Mouse (Mus musculus): ENCODE measurements around the gene Slc6a3. TPM values are rescaled to one million over a fixed set of nuclear protein-coding genes. Genes with fewer than 3 reads are reported as not detected.

The Slc6a3 gene
- 0.20 TPM in 1 of 2 replicates, not detected in the other for polyA plus RNA-seq (2016; fragmentation: Nextera tagmentation; extraction: Ambion mirVana)

GRCm38 (mm10) chr13:73536403-73536821 lies at the start of gene Slc6a3:
Gene Slc6a3, plus strand, starts transcription at chr13:73536747.
- no peaks in the 10 kb centered on the region for H3K9me3 ChIP-seq
- no peaks in the 10 kb centered on the region for H3K36me3 ChIP-seq (replicated peaks)
- WGBS, result under 1% methylated on average over 26 of the region's 26 CpGs
- H3K27ac ChIP-seq (replicated peaks), result no peak within 1 kb of the TSS
- peak within 1 kb of the TSS; percentile 57 for H3K4me3 ChIP-seq
- H3K4me1 ChIP-seq, result peaks cover 11% of the 10 kb centered on the region
- peaks cover 55% of the 10 kb centered on the region for H3K27me3 ChIP-seq (replicated peaks; ENCODE audit: low read depth, poor library complexity, severe bottlenecking)
- DNase-seq (ENCODE audit: low spot score), result peak; percentile 66

DNA sequence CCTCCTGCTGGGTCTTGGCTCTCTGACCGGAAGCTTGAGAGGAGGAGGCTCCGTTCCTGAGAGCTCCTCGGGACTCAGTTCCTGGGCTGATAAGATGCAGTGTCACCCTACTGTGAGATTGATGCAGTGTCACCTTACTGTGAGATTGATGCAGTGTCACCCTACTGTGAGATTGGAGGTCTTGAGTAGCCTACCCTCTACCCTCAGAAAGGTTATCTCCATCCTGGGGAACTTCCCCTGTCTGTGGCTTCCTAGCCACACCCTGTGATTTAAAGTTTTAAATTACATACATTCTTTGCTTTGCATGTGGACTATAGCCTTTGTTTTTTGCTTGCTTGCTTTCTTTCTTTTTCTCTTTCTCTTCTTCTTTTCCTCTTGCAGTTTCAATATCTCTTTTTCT lies 48.4 kb upstream of the Slc6a3 start:
- H3K36me3 ChIP-seq (replicated peaks), result peaks cover 98% of the 10 kb centered on the region
- no peaks in the 10 kb centered on the region for H3K27me3 ChIP-seq (replicated peaks; ENCODE audit: low read depth, poor library complexity, severe bottlenecking)
- peaks cover 5% of the 10 kb centered on the region; the same call in 1 of the 2 replicates for H3K9me3 ChIP-seq
- DNase-seq (ENCODE audit: low spot score), result no peak
- no peak overlapping the region for H3K4me3 ChIP-seq
- WGBS, result 75% methylated on average over 3 of the region's 3 CpGs
- no peak overlapping the region for H3K27ac ChIP-seq (replicated peaks)
- 0 out of 2 replicates have a peak, but pooled peaks cover 7% of the 10 kb centered on the region for H3K4me1 ChIP-seq

GRCm38 (mm10) chr13:73488707-73489106 lies 47.8 kb upstream of the Slc6a3 start:
- Histone ChIP-seq H3K4me3 (no peak overlapping the region), H3K27ac (replicated peaks) (no peak overlapping the region), H3K36me3 (replicated peaks) (peaks cover 97% of the 10 kb centered on the region), H3K27me3 (replicated peaks; ENCODE audit: low read depth, poor library complexity, severe bottlenecking) (no peaks in the 10 kb centered on the region), H3K9me3 (peaks cover 5% of the 10 kb centered on the region; the same call in 1 of the 2 replicates), H3K4me1 (0 out of 2 replicates have a peak, but pooled peaks cover 5% of the 10 kb centered on the region)
- 91% methylated on average over 9 of the region's 9 CpGs for WGBS
- no peak for DNase-seq (ENCODE audit: low spot score)

GRCm38 (mm10) chr13:73489986-73490385 lies 46.6 kb upstream of the Slc6a3 start:
- no peaks in the 10 kb centered on the region for H3K4me1 ChIP-seq
- 90% methylated on average over 3 of the region's 3 CpGs for WGBS
- peaks cover 5% of the 10 kb centered on the region; the same call in 1 of the 2 replicates for H3K9me3 ChIP-seq
- no peaks in the 10 kb centered on the region for H3K27me3 ChIP-seq (replicated peaks; ENCODE audit: low read depth, poor library complexity, severe bottlenecking)
- H3K36me3 ChIP-seq (replicated peaks), result peaks cover 97% of the 10 kb centered on the region
- no peak overlapping the region for H3K4me3 ChIP-seq
- DNase-seq (ENCODE audit: low spot score), result no peak
- no peak overlapping the region for H3K27ac ChIP-seq (replicated peaks)

DNA sequence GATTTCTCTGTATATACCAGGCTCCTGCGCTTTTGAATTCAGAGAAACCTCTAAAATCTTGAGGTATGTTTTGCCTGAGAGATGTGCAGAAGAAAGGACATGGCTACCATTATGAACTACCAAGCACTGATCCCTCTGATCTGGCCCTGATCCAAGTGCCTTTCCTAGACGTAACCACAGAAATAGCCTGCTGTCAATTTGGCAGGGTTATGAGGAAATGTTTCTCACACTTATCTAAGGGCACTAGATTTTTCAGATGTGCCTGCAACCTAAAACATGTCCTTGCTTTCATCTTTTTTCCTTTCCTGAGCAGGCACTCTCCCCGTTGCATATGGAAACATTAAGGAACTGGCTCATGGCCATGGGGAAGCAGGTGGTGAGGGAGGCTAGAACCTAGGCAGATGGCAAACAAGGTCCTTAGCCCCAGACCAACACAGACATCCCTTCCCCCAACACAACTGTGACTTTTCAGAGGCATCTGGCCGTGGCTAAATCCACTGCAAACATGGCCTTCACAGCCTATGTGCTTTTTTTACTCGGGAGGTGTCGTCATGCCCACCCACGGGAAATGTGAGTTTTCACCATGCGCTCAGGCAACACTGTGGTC lies 45.9 kb upstream of the Slc6a3 start:
- H3K9me3 ChIP-seq, result peaks cover 5% of the 10 kb centered on the region; the same call in 1 of the 2 replicates
- no peak overlapping the region for H3K27ac ChIP-seq (replicated peaks)
- H3K4me3 ChIP-seq, result no peak overlapping the region
- DNase-seq (ENCODE audit: low spot score), result no peak
- no peaks in the 10 kb centered on the region for H3K27me3 ChIP-seq (replicated peaks; ENCODE audit: low read depth, poor library complexity, severe bottlenecking)
- 89% methylated on average over 8 of the region's 8 CpGs for WGBS
- peaks cover 97% of the 10 kb centered on the region for H3K36me3 ChIP-seq (replicated peaks)
- no peaks in the 10 kb centered on the region for H3K4me1 ChIP-seq

GRCm38 (mm10) chr13:73493183-73493582 lies 43.4 kb upstream of the Slc6a3 start:
- DNase-seq (ENCODE audit: low spot score), result no peak
- WGBS, result 93% methylated on average over 4 of the region's 4 CpGs
- no peaks in the 10 kb centered on the region for H3K9me3 ChIP-seq
- no peaks in the 10 kb centered on the region for H3K4me1 ChIP-seq
- H3K4me3 ChIP-seq, result no peak overlapping the region
- H3K27me3 ChIP-seq (replicated peaks; ENCODE audit: low read depth, poor library complexity, severe bottlenecking), result no peaks in the 10 kb centered on the region
- peaks cover 98% of the 10 kb centered on the region for H3K36me3 ChIP-seq (replicated peaks)
- no peak overlapping the region for H3K27ac ChIP-seq (replicated peaks)

GRCm38 (mm10) chr13:73494528-73494927 lies 42.0 kb upstream of the Slc6a3 start:
- Histone ChIP-seq H3K36me3 (replicated peaks) (peaks cover 99% of the 10 kb centered on the region), H3K27me3 (replicated peaks; ENCODE audit: low read depth, poor library complexity, severe bottlenecking) (no peaks in the 10 kb centered on the region), H3K27ac (replicated peaks) (no peak overlapping the region), H3K9me3 (no peaks in the 10 kb centered on the region), H3K4me1 (no peaks in the 10 kb centered on the region), H3K4me3 (no peak overlapping the region)
- DNase-seq (ENCODE audit: low spot score), result no peak
- WGBS, result 95% methylated on average over 9 of the region's 9 CpGs

GRCm38 (mm10) chr13:73496137-73496536 lies 40.4 kb upstream of the Slc6a3 start:
- Histone ChIP-seq H3K27ac (replicated peaks) (no peak overlapping the region), H3K36me3 (replicated peaks) (peaks cover 99% of the 10 kb centered on the region), H3K4me1 (no peaks in the 10 kb centered on the region), H3K9me3 (no peaks in the 10 kb centered on the region), H3K27me3 (replicated peaks; ENCODE audit: low read depth, poor library complexity, severe bottlenecking) (no peaks in the 10 kb centered on the region), H3K4me3 (no peak overlapping the region)
- no peak for DNase-seq (ENCODE audit: low spot score)
- WGBS, result 84% methylated on average over 2 of the region's 2 CpGs

GRCm38 (mm10) chr13:73499893-73500604 lies 36.5 kb upstream of the Slc6a3 start:
- Histone ChIP-seq H3K9me3 (no peaks in the 10 kb centered on the region), H3K27ac (replicated peaks) (no peak overlapping the region), H3K36me3 (replicated peaks) (peaks cover 88% of the 10 kb centered on the region), H3K4me3 (no peak overlapping the region), H3K27me3 (replicated peaks; ENCODE audit: low read depth, poor library complexity, severe bottlenecking) (no peaks in the 10 kb centered on the region), H3K4me1 (no peaks in the 10 kb centered on the region)
- 77% methylated on average over 6 of the region's 6 CpGs for WGBS
- no peak for DNase-seq (ENCODE audit: low spot score)

GRCm38 (mm10) chr13:73502719-73503118 lies 33.8 kb upstream of the Slc6a3 start:
- Histone ChIP-seq H3K36me3 (replicated peaks) (peaks cover 87% of the 10 kb centered on the region), H3K4me1 (no peaks in the 10 kb centered on the region), H3K4me3 (no peak overlapping the region), H3K27ac (replicated peaks) (no peak overlapping the region), H3K9me3 (no peaks in the 10 kb centered on the region), H3K27me3 (replicated peaks; ENCODE audit: low read depth, poor library complexity, severe bottlenecking) (no peaks in the 10 kb centered on the region)
- WGBS, result 77% methylated on average over 2 of the region's 2 CpGs
- DNase-seq (ENCODE audit: low spot score), result no peak

DNA sequence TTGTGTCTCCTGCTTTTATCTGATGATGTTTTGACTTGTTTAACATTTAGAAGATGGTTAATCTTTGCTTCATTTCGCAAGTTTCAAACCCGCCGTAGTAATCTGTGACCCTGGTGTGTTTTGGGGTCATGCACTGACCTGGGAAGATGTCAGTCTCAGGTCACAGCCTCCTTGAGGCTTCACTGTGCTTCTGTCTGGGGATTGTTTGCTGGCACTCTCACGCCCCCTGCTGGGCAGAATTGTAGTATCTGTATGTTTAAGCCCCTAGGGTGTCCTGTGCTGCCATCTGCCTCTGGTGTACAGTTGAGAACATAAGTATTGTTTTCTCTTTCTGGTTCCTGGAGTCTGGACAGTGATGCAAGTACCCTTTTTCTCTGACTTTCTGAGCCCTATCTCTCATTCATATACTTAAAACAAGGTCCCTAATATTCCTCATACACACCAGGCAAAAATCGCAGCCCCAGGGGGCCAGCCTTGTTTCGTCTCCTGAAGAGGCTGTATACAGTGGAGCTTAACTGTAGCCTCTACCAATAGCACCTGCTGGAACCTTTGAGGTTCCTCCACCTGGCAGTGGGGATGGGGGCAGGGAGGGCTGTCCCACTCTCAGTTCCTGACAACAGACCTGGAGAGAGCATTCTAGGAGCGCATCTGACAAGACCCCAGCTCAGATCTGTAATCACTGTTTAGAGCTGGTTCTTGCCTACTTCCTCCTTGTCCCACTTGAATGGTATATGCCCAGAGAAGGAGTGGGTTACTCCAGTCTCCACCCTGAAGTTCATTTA lies 30.7 kb upstream of the Slc6a3 start:
- H3K36me3 ChIP-seq (replicated peaks), result peaks cover 87% of the 10 kb centered on the region
- no peaks in the 10 kb centered on the region for H3K27me3 ChIP-seq (replicated peaks; ENCODE audit: low read depth, poor library complexity, severe bottlenecking)
- H3K4me3 ChIP-seq, result no peak overlapping the region
- H3K4me1 ChIP-seq, result no peaks in the 10 kb centered on the region
- H3K27ac ChIP-seq (replicated peaks), result no peak overlapping the region
- WGBS, result 60% methylated on average over 7 of the region's 7 CpGs
- H3K9me3 ChIP-seq, result no peaks in the 10 kb centered on the region
- DNase-seq (ENCODE audit: low spot score), result peak; percentile 78

GRCm38 (mm10) chr13:73508817-73509550 lies 27.6 kb upstream of the Slc6a3 start:
- WGBS, result 92% methylated on average over 8 of the region's 8 CpGs
- Histone ChIP-seq H3K27ac (replicated peaks) (no peak overlapping the region), H3K36me3 (replicated peaks) (peaks cover 90% of the 10 kb centered on the region), H3K9me3 (no peaks in the 10 kb centered on the region), H3K4me3 (no peak overlapping the region), H3K4me1 (no peaks in the 10 kb centered on the region), H3K27me3 (replicated peaks; ENCODE audit: low read depth, poor library complexity, severe bottlenecking) (no peaks in the 10 kb centered on the region)
- no peak for DNase-seq (ENCODE audit: low spot score)

Measured in embryonic facial prominence, embryonic 10.5 days (tissue).